Mouse (Mus musculus): ENCODE measurements around the gene Sbsn.
A peak's percentile ranks its signal among the peaks of the same experiment; 100 is the strongest.

The Sbsn gene

DNA sequence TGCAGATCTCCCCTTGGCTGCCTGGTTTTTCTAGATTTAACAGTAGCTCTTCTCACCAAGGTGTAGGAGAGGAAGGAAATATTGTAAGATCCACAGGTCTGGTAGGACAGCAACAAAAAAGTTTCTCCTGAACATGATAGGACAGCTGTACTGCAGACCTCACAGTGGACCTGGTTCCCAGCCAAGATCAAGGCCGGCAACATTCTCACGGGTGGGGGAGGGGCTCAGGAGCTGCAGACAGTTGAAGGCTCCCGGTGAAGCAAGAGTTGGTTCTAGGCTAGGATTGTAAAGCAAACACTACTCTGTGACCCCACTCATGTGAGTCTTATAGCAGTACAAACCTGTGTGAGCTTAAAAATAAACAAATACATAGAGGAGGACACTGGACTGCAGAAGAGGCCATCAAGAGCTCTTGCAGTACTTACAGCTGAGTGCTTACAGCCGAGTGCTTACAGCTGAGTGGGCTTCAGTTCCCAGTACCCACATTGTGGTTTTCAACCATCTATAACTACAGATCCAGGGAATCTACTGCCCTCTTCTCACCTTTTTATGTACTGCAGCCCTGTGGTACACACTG is 7.2 kb upstream of the Sbsn start:
- 0 out of 2 replicates have a peak, but pooled peaks have one; percentile 6 for TF ChIP-seq CTCF (conservative IDR thresholded peaks at IDR 0.05; ENCODE audit: low read length)
- TF ChIP-seq NANOG (IDR thresholded peaks at IDR 0.05; ENCODE audit: borderline replicate concordance, low read length) = no peak
- Histone ChIP-seq H3K4me1 (replicated peaks; ENCODE audit: low read depth, low read length) (peaks cover 4% of the 10 kb centered on the region; the same call in 1 of the 2 replicates), H3K36me3 (ENCODE audit: insufficient read depth, low read length) (no peaks in the 10 kb centered on the region), H3K4me3 (replicated peaks; ENCODE audit: low read length) (no peak overlapping the region), H3K27me3 (ENCODE audit: insufficient read depth, low read length) (0 out of 2 replicates have a peak, but pooled peaks cover 3% of the 10 kb centered on the region), H3K9me3 (ENCODE audit: low read length) (no peaks in the 10 kb centered on the region)

DNA sequence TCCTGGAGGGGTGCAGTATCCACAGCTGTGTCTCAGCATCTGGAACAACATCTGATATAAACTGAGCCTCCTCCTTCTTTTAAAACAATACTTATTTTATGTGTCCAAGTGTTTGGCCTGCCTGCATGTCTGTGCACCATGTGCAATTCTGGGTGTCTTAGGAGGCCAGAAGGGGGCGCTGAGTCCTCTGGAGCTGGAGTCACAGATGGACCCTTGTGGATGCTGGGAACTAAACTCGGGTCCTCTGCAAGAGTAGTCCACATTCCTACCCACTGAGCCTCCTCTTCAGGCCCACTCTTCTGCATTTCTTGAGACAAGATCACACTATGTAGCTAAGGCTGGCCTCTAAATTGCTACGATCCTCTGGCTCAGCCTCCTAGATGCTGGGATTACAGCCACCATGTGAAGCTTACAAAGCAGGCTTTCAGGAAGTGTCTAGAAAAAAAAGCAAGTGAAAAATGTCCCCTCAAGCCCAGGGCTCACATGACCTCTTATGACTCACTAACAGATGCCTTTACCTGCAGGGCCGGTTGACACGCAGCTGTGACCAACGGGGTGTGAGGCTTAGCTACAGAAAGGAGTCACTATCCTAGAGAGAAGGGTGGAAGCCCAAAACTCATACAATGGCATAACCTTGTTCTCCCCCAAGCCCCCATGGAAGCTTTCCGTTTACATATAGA is 3.6 kb upstream of the Sbsn start:
- peaks cover 3% of the 10 kb centered on the region; the same call in 1 of the 2 replicates for H3K27me3 ChIP-seq (ENCODE audit: insufficient read depth, low read length)
- no peak overlapping the region for H3K4me3 ChIP-seq (replicated peaks; ENCODE audit: low read length)
- H3K36me3 ChIP-seq (ENCODE audit: insufficient read depth, low read length) = no peaks in the 10 kb centered on the region
- TF ChIP-seq POU5F1 (IDR thresholded peaks at IDR 0.05; ENCODE audit: borderline replicate concordance, low read length) = no peak
- peak; percentile 55 for TF ChIP-seq CTCF (conservative IDR thresholded peaks at IDR 0.05; ENCODE audit: low read length)
- peaks cover 28% of the 10 kb centered on the region for H3K4me1 ChIP-seq (replicated peaks; ENCODE audit: low read depth, low read length)
- H3K9me3 ChIP-seq (ENCODE audit: low read length) = no peaks in the 10 kb centered on the region

DNA sequence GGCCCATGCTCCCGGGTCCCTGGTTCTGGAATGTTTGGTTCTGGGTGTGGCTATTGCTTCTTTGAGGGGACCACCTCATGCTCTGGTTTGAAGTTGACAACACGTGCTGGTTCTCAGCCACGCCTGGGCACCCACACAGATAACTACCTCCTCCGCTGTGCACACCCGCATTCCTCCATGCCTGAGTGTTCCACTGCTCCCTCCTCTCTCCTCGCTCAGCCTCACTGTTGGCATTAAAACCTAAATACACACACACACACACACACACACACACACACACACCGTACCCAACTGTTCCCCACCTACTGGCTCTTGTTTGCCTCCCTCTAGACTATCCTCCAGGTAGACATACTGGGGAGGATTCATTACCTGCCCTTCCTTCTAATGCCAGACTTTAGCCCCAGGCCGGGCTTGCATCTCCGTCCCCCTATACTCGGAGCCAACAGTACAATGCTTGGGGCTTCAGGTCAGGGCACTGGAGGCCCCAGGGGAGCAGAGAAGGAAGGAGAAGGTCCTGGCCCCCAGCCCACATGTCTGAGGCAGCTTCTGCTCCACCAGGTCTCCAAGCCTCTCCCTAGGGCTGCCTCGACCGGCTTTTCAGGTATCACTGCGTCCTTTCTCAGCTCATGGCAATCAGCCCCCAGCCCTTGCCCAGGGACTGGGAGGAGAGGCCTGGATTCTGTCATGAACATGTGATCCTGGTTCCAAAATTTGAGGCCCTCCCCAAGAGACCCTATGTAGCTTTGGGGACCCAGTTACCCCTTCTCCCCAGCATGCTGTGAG is 1.3 kb upstream of the Sbsn start:
- Histone ChIP-seq H3K36me3 (ENCODE audit: insufficient read depth, low read length) (no peaks in the 10 kb centered on the region), H3K9me3 (ENCODE audit: low read length) (peaks cover 7% of the 10 kb centered on the region), H3K4me1 (replicated peaks; ENCODE audit: low read depth, low read length) (peaks cover 24% of the 10 kb centered on the region), H3K27me3 (ENCODE audit: insufficient read depth, low read length) (peaks cover 12% of the 10 kb centered on the region), H3K4me3 (replicated peaks; ENCODE audit: low read length) (no peak overlapping the region)
- no peak for TF ChIP-seq POU5F1 (IDR thresholded peaks at IDR 0.05; ENCODE audit: borderline replicate concordance, low read length)
- TF ChIP-seq CTCF (conservative IDR thresholded peaks at IDR 0.05; ENCODE audit: low read length) = no peak
- no peak for TF ChIP-seq NANOG (IDR thresholded peaks at IDR 0.05; ENCODE audit: borderline replicate concordance, low read length)

DNA sequence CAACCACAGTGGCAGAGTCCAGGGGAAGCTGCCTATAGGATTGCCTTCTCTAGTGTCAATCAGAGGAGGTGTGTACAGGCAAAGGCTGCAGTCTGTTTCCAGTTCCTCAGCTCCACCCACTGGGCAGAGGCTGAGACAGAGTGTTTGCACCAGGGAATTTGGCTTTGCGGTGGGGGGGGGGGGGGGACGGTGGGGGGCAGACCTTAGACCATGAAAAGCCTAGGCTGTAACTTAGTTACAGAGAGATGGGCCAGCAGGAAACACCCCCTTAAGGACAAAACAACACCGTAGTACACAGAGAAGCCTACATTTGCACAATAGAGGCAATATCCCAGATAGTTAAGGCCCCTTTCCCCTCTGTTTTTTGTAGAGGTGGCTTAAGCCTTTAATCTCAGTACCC is 5.7 kb downstream of the Sbsn start:
- Histone ChIP-seq H3K4me3 (replicated peaks; ENCODE audit: low read length) (no peak overlapping the region), H3K4me1 (replicated peaks; ENCODE audit: low read depth, low read length) (peaks cover 25% of the 10 kb centered on the region), H3K36me3 (ENCODE audit: insufficient read depth, low read length) (no peaks in the 10 kb centered on the region), H3K9me3 (ENCODE audit: low read length) (peaks cover 10% of the 10 kb centered on the region), H3K27me3 (ENCODE audit: insufficient read depth, low read length) (peaks cover 33% of the 10 kb centered on the region)
- no peak for TF ChIP-seq POU5F1 (IDR thresholded peaks at IDR 0.05; ENCODE audit: borderline replicate concordance, low read length)
- no peak for TF ChIP-seq CTCF (conservative IDR thresholded peaks at IDR 0.05; ENCODE audit: low read length)

DNA sequence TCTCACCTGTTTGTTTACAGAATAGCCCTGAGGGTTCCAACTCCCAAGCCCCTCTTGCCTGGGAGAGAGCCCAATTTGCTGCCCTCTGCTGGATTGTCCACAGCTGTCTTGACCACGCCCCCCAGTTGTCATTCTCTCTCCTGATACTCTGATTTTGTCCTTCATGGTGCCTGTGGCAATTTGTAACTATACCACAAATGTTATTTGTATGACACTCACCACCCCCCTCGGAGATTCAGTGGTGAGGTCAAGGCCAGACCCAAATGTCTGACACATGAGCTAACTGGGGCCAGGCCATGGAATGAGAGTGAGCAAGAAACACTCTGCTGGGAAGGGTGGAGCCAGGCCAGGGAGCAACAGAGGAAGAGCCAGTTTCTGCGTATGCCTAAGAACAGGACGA is 7.6 kb downstream of the Sbsn start:
- TF ChIP-seq CTCF (conservative IDR thresholded peaks at IDR 0.05; ENCODE audit: low read length) (peak; percentile 20), POU5F1 (IDR thresholded peaks at IDR 0.05; ENCODE audit: borderline replicate concordance, low read length) (no peak)
- Histone ChIP-seq H3K4me1 (replicated peaks; ENCODE audit: low read depth, low read length) (peaks cover 36% of the 10 kb centered on the region), H3K27me3 (ENCODE audit: insufficient read depth, low read length) (peaks cover 43% of the 10 kb centered on the region), H3K4me3 (replicated peaks; ENCODE audit: low read length) (no peak overlapping the region), H3K36me3 (ENCODE audit: insufficient read depth, low read length) (no peaks in the 10 kb centered on the region), H3K9me3 (ENCODE audit: low read length) (peaks cover 10% of the 10 kb centered on the region)

DNA sequence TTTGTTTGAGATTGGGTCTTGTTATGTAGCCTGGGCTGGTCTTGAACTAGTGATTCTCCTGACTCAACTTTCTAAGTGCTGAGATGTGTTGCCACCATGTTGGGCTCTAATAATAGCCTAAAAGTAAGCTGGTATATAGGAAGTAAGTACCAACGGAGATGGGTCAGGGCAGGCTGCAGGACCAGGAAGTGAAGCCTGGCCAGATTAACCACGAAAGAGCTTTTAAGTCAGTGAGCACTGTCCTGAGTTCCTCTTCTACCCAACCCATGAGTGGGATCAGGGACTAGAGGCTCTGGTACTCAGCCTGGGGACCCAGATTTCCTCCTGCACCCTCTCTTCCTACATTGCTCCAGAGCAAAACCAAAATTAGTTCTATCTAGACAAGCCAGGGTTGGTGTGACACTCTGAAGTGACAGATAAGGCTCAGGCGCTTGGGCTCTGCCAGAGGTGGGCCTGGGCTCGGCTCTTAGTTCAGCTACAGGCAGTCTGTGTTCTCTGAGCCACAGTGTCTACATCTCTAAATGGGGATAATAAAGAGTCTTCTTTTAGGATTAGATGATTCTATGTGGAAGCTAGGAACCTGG is 10.6 kb downstream of the Sbsn start:
- Histone ChIP-seq H3K9me3 (ENCODE audit: low read length) (no peaks in the 10 kb centered on the region), H3K27me3 (ENCODE audit: insufficient read depth, low read length) (peaks cover 47% of the 10 kb centered on the region), H3K4me3 (replicated peaks; ENCODE audit: low read length) (no peak overlapping the region), H3K4me1 (replicated peaks; ENCODE audit: low read depth, low read length) (peaks cover 45% of the 10 kb centered on the region), H3K36me3 (ENCODE audit: insufficient read depth, low read length) (no peaks in the 10 kb centered on the region)
- no peak for TF ChIP-seq POU5F1 (IDR thresholded peaks at IDR 0.05; ENCODE audit: borderline replicate concordance, low read length)
- TF ChIP-seq NANOG (IDR thresholded peaks at IDR 0.05; ENCODE audit: borderline replicate concordance, low read length) = no peak
- TF ChIP-seq CTCF (conservative IDR thresholded peaks at IDR 0.05; ENCODE audit: low read length) = no peak

DNA sequence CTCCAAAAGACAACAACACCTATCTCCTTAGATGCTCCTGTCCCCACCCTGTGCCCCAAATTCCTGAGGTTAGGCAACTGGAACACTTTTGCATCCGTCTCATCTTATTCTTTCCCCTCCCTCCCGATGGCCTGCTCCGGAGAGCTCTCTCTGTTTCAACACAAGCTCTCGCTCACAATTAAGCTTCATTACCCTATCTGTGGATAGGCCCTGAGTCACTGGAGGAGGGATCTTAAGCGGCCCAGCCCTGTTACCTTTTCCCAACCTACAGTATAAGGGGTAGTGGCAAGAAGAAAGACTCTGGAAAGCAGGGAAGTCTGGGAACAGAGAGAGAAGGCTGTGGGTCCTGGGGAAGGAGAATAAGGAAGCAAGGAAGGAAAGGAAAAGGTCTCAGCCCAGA is 12.2 kb downstream of the Sbsn start, which contains the start of gene Dmkn:
TSS of gene Dmkn (plus strand) at position 301 of the 400 bp plus-strand sequence.
- Histone ChIP-seq H3K4me1 (replicated peaks; ENCODE audit: low read depth, low read length) (peaks cover 44% of the 10 kb centered on the region), H3K9me3 (ENCODE audit: low read length) (no peaks in the 10 kb centered on the region), H3K27me3 (ENCODE audit: insufficient read depth, low read length) (peaks cover 51% of the 10 kb centered on the region), H3K4me3 (replicated peaks; ENCODE audit: low read length) (no peak within 1 kb of the TSS), H3K36me3 (ENCODE audit: insufficient read depth, low read length) (no peaks in the 10 kb centered on the region)
- no peak for TF ChIP-seq NANOG (IDR thresholded peaks at IDR 0.05; ENCODE audit: borderline replicate concordance, low read length)
- no peak for TF ChIP-seq POU5F1 (IDR thresholded peaks at IDR 0.05; ENCODE audit: borderline replicate concordance, low read length)
- no peak for TF ChIP-seq CTCF (conservative IDR thresholded peaks at IDR 0.05; ENCODE audit: low read length)

DNA sequence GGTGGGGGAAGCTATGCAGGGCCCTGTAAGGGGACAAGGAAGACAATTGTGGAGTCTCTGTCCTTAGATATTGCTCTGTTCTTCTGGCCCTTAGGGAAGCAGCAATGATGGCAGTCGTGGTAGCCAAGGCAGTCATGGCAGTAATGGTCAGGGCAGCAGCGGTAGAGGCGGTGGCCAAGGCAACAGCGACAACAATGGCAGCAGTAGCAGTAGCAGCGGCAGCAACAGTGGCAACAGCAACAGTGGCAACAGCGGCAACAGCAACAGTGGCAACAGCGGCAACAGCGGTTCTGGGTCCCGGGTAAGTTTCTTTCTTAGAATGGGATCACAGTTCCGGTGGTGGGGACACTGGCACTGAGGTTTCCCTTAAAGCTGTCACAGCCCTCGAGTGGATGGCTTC is 13.9 kb downstream of the Sbsn start:
- H3K27me3 ChIP-seq (ENCODE audit: insufficient read depth, low read length) = peaks cover 64% of the 10 kb centered on the region
- H3K4me1 ChIP-seq (replicated peaks; ENCODE audit: low read depth, low read length) = peaks cover 52% of the 10 kb centered on the region
- no peaks in the 10 kb centered on the region for H3K36me3 ChIP-seq (ENCODE audit: insufficient read depth, low read length)
- no peak overlapping the region for H3K4me3 ChIP-seq (replicated peaks; ENCODE audit: low read length)
- H3K9me3 ChIP-seq (ENCODE audit: low read length) = no peaks in the 10 kb centered on the region
- TF ChIP-seq POU5F1 (IDR thresholded peaks at IDR 0.05; ENCODE audit: borderline replicate concordance, low read length) = no peak
- no peak for TF ChIP-seq CTCF (conservative IDR thresholded peaks at IDR 0.05; ENCODE audit: low read length)
- no peak for TF ChIP-seq NANOG (IDR thresholded peaks at IDR 0.05; ENCODE audit: borderline replicate concordance, low read length)

Measured in E14TG2a.4 (cell line).